Mouse (Mus musculus) kidney, adult 11 months (tissue): Measurements from ENCODE around the gene Ism1.

ENCODE experiments used
- DNase-seq: peaks from one replicate; pipeline ENCODE4 v3.0.0; 2022

Ism1 gene

GRCm38 (mm10) chr2:139717772-139718171, 39.8 kb downstream of the Ism1 start:
- DNase-seq: no peak

GRCm38 (mm10) chr2:139722700-139723099, 44.7 kb downstream of the Ism1 start:
- DNase-seq: peak; percentile 34

GRCm38 (mm10) chr2:139723304-139723703, 45.3 kb downstream of the Ism1 start:
- DNase-seq: no peak

- DNase-seq: no peak
These were observed 46.3 kb downstream of the Ism1 start for GRCm38 (mm10) chr2:139724202-139724838.

GRCm38 (mm10) chr2:139725328-139725727, 47.4 kb downstream of the Ism1 start:
- no peak for DNase-seq

- no peak for DNase-seq
These were observed 50.1 kb downstream of the Ism1 start for GRCm38 (mm10) chr2:139728060-139728459.

- no peak for DNase-seq
These were observed 51.4 kb downstream of the Ism1 start for GRCm38 (mm10) chr2:139729377-139729776.

GRCm38 (mm10) chr2:139742381-139742780, 64.4 kb downstream of the Ism1 start:
- no peak for DNase-seq

GRCm38 (mm10) chr2:139757021-139757420, 79.0 kb downstream of the Ism1 start:
- DNase-seq: no peak

- DNase-seq: no peak
These were observed 79.5 kb downstream of the Ism1 start for GRCm38 (mm10) chr2:139757456-139757855.

- no peak for DNase-seq
These were observed 86.4 kb downstream of the Ism1 start for GRCm38 (mm10) chr2:139764355-139764754.

GRCm38 (mm10) chr2:139774949-139775570, 97.1 kb downstream of the Ism1 start:
- no peak for DNase-seq

GRCm38 (mm10) chr2:139776644-139777043, 98.7 kb downstream of the Ism1 start:
- no peak for DNase-seq

- DNase-seq: no peak
These were observed 100.3 kb downstream of the Ism1 start for GRCm38 (mm10) chr2:139778283-139778682.

GRCm38 (mm10) chr2:139783318-139783850, 105.4 kb downstream of the Ism1 start:
- DNase-seq: no peak

- no peak for DNase-seq
These were observed 106.5 kb downstream of the Ism1 start for GRCm38 (mm10) chr2:139784465-139784864.

- DNase-seq: no peak
These were observed 107.0 kb downstream of the Ism1 start for GRCm38 (mm10) chr2:139784946-139785345.

- no peak for DNase-seq
These were observed 110.7 kb downstream of the Ism1 start for GRCm38 (mm10) chr2:139788658-139789057.

GRCm38 (mm10) chr2:139792345-139793120, 114.6 kb downstream of the Ism1 start:
- no peak for DNase-seq

GRCm38 (mm10) chr2:139804041-139804440, 126.1 kb downstream of the Ism1 start:
- no peak for DNase-seq

- DNase-seq: no peak
These were observed 129.9 kb downstream of the Ism1 start for GRCm38 (mm10) chr2:139807887-139808286.
